Comparison of ENCODE assay signal across 9 mouse cellular contexts in genomic region chr2:49571159-49571920, GRCm38 (mm10). TPM values are rescaled to one million over a fixed set of nuclear protein-coding genes. Genes with fewer than 3 reads are reported as not detected.
DNase-seq lines count a peak whose midpoint lies in the region; ATAC-seq and TF ChIP-seq lines count a peak whose summit lies in the region.
"Had no signal": no experiment of that assay in that cellular context is flagged by ENCODE, and none has a peak within 500 bp of the region (broad histone marks: within the 10 kb centered on the region; RNA-seq: fewer than 3 reads in every experiment).

No protein-coding gene starts in this region.

- peak; percentile 31 for DNase-seq in cerebellum, adult 11-12 months
- DNase-seq in cerebellum, adult 18-20 months, result no peak
- peak; percentile 38 for DNase-seq in testis, postnatal 10 days (ENCODE audit: low spot score)
- no peak for DNase-seq in testis, postnatal 14 days (ENCODE audit: low spot score)
- peak; percentile 76 for DNase-seq in kidney, postnatal 0 days (ENCODE audit: low spot score)
- no peak for DNase-seq in frontal cortex, postnatal 10 days (ENCODE audit: low spot score in 2 of 2)
- no peak for DNase-seq in gastrocnemius, postnatal 25 days
- DNase-seq: lung, adult 18-20 months had no signal

- TF ChIP-seq CTCF in kidney, postnatal 0 days (IDR thresholded peaks at IDR 0.05; ENCODE audit: low read depth), result no peak

- peaks cover 10% of the 10 kb centered on the region; the same call in 1 of the 2 replicates for H3K4me1 ChIP-seq in kidney, postnatal 0 days (replicated peaks; ENCODE audit: insufficient read depth, low read length)

- H3K4me2 ChIP-seq in kidney, postnatal 0 days (ENCODE audit: low read length), result peak overlapping the region; percentile 49

- 39% methylated on average over 11 of the region's 11 CpGs for WGBS in kidney, postnatal 0 days

- peak; percentile 74; the same call in 1 of the 2 replicates for ATAC-seq in kidney, postnatal 0 days (replicated peaks; ENCODE audit: low FRiP score, low read depth)
- ATAC-seq in CD4-positive, CD25-positive, alpha-beta regulatory T cell, adult 4 months, result no peak

- H3K9me3 ChIP-seq in kidney, postnatal 0 days (replicated peaks; ENCODE audit: low read length), result no peaks in the 10 kb centered on the region

- no peak overlapping the region for H3K27ac ChIP-seq in kidney, postnatal 0 days

- H3K9ac ChIP-seq in kidney, postnatal 0 days (ENCODE audit: low read depth, low read length), result no peak overlapping the region

- H3K36me3 ChIP-seq in kidney, postnatal 0 days (ENCODE audit: insufficient read depth, low read length), result no peaks in the 10 kb centered on the region

- peak overlapping the region; percentile 16 for H3K4me3 ChIP-seq in kidney, postnatal 0 days (replicated peaks; ENCODE audit: low read depth, low read length)

- H3K27me3 ChIP-seq in kidney, postnatal 0 days (ENCODE audit: insufficient read depth, low read length), result no peaks in the 10 kb centered on the region

RNA-seq across cellular contexts. Expression of gene Kif5c, which starts 47.8 kb away (rescaled TPM):
- polyA plus RNA-seq in kidney, postnatal 0 days (2015; fragmentation: Nextera tagmentation; extraction: Ambion mirVana), result 2.7 TPM in 2 replicates
- polyA plus RNA-seq in CD4-positive, CD25-positive, alpha-beta regulatory T cell, adult 4 months (2017; shearing (Covaris generic)), result 1 to 10 TPM; 2.0 to 2.1 TPM
- under 1 TPM; 0.24 to 0.41 TPM for total RNA-seq in gastrocnemius, postnatal 25 days (2021)

Comparison
In these comparisons a context has a peak if more than half of its experiments do, and no peak if none do; other contexts are left out.
1. DNase-seq: peak in cerebellum, adult 11-12 months (single experiment), testis, postnatal 10 days (single experiment) and kidney, postnatal 0 days (single experiment); none in cerebellum, adult 18-20 months (0 of 2), testis, postnatal 14 days (single experiment), frontal cortex, postnatal 10 days (0 of 2) and gastrocnemius, postnatal 25 days (single experiment).